Mouse (Mus musculus) embryonic fibroblast, embryonic 13.5 days (primary cell): ENCODE data around the gene Fastkd2. TPM values are rescaled to one million over a fixed set of nuclear protein-coding genes. Genes with fewer than 3 reads are reported as not detected.

Source experiments
- H3K27ac ChIP-seq: 2 replicates; pipeline ENCODE4 v1.5.1; 2012; ENCODE audit warnings: low read length, control low read depth, inconsistent platforms; ENCODE audit not compliant: insufficient read depth
- H3K4me1 ChIP-seq: 2 replicates; pipeline ENCODE4 v1.6.1; 2011; ENCODE audit warnings: low read length; ENCODE audit not compliant: control insufficient read depth, insufficient read depth
- H3K4me3 ChIP-seq: 2 replicates; pipeline ENCODE4 v1.5.1; 2011; ENCODE audit warnings: mild to moderate bottlenecking, control low read depth, low read length; ENCODE audit not compliant: insufficient read depth
- CTCF ChIP-seq: IDR thresholded peaks from 2 replicates; pipeline ENCODE4 v1.5.1; 2011; ENCODE audit warnings: mild to moderate bottlenecking, control low read depth, low read length, moderate library complexity, borderline replicate concordance; ENCODE audit not compliant: insufficient read depth
- POLR2A ChIP-seq: IDR thresholded peaks from 2 replicates; pipeline ENCODE4 v1.6.1; 2011; ENCODE audit warnings: low read depth, mild to moderate bottlenecking, control low read depth, low read length, moderate library complexity
- polyA plus RNA-seq: library from polyadenylated mRNA; stranded (reverse); fragments of >200 nt; gene quantifications from 2 replicates; pipeline ENCODE4 v1.2.4, GENCODE M21; 2011; ENCODE audit warnings: low read depth; ENCODE audit not compliant: missing spikeins, insufficient read length

The Fastkd2 gene
- polyA plus RNA-seq = 26.1 and 32.1 TPM in 2 replicates

DNA sequence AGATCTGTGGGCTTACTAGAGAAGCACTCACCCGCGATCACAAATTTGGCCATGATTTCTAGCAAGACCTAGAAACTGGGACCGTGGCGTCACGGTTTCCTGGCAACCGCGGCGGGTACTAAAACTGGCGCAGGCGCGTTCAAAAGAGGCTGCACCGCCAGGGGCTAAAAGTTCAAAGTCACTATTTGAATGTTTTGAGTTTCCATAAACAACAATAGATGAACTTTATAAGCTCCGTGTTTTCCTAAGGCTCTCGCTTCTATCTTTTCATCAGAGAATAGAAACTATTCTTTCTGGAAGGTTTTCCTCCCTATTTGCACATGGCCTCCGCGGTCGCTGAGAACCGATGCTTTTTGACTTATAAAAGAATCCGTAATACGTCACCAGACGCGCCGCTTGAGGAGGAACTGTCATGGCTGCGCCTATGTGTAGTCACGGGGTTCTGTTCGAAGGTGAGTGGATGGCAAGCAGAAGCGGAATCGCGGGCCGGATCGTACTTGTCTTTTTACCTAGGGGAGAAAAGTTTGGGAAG is at the start of gene Fastkd2, which contains the start of gene Mdh1b:
Gene Fastkd2 (plus strand): TSS at position 375 of the 532 bp plus-strand sequence.
Gene Mdh1b (minus strand): TSS at position 79 of the 532 bp plus-strand sequence.
- H3K4me1 ChIP-seq = peaks cover 3% of the 10 kb centered on the region
- H3K27ac ChIP-seq = no peak within 1 kb of the TSS
- TF ChIP-seq POLR2A (peak; percentile 49), CTCF (no peak)
- peak within 1 kb of the TSS; percentile 70 for H3K4me3 ChIP-seq

DNA sequence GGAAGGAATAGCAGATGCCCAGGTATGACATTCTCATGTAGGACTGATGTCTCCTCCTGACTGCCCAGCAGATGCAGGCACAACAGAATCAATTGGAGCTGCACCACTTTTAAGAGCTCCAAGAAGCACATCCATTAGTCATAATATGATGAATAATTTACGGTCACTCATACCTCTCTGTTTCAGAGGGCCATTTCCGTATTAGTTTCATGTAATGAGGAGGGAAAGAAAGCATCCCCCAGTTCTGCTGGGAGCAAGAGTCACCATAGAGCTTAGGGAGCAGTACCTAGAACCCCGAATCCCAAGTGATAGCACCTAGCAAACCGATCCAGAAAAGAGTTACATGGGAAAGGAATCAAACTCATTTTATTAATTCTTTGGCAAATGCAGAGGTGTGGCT is 43.6 kb upstream of the Fastkd2 start, which contains the start of gene Dytn:
Gene Dytn (minus strand): TSS at position 101 of the 400 bp plus-strand sequence.
- Histone ChIP-seq H3K4me3 (no peak within 1 kb of the TSS), H3K27ac (no peak within 1 kb of the TSS), H3K4me1 (no peaks in the 10 kb centered on the region)
- no peak for TF ChIP-seq POLR2A
- no peak for TF ChIP-seq CTCF

DNA sequence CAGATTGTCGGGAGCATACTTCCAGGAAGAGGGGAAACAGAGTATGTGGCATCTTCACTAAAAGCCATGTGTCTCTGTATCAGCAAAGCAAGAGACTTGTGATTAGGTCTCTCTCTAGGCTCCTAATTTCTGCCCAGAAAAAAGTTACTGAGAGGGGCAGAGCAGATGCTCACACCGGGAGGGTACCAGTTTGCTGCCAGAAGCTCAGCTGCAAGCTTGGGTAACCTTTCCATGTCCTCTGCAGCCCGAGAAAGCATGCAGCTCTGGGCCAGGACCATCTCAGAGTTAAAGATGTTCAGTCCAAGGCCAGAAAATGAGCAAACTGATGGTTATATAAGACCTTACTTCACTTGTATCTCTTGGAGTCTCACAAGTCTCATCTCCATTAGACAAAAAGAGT is 33.6 kb upstream of the Fastkd2 start:
- TF ChIP-seq CTCF = no peak
- no peak for TF ChIP-seq POLR2A
- H3K4me3 ChIP-seq = no peak overlapping the region
- no peaks in the 10 kb centered on the region for H3K4me1 ChIP-seq
- H3K27ac ChIP-seq = no peak overlapping the region

DNA sequence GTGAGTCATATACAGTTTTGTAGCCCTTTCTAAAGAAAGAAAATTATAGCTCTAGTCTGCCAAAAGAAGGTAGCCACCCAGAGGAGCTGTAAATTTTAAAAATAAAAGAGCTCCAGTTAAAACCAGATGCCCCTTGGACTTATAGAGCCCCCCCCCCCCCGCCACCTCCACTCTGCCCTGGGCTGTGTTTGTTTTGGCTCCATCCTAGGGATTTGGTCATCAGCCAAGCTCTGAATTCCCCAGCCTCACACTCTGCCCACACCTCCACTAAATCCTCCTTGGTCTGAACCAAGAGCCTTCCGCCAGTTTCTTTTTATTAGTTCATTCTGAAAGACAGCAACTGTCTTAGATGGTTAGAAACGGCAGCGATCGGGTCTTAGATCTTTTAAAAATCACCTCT is 24.7 kb upstream of the Fastkd2 start:
- no peak for TF ChIP-seq POLR2A
- TF ChIP-seq CTCF = no peak
- Histone ChIP-seq H3K4me3 (no peak overlapping the region), H3K4me1 (no peaks in the 10 kb centered on the region), H3K27ac (no peak overlapping the region; the same call in 1 of the 2 replicates)

DNA sequence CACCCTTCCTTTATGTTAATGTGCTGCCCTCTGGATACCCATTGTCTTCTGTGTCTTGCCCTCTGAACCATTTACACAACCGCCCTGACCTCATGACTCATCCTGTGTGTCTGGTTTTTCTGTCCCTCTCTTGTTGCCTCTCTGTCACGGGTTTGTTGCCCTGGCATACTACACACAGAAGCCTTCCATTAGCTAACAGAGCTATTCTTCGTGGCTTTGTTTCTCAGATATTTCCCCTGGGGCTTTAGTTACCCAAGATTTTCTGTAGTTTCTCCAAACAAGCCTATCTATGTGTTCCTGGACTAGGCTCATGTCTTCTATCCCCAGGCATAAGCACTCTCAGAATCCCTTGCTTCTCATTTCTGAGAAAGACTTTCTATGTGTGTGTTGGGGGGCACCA is 21.5 kb upstream of the Fastkd2 start:
- no peak overlapping the region for H3K27ac ChIP-seq

DNA sequence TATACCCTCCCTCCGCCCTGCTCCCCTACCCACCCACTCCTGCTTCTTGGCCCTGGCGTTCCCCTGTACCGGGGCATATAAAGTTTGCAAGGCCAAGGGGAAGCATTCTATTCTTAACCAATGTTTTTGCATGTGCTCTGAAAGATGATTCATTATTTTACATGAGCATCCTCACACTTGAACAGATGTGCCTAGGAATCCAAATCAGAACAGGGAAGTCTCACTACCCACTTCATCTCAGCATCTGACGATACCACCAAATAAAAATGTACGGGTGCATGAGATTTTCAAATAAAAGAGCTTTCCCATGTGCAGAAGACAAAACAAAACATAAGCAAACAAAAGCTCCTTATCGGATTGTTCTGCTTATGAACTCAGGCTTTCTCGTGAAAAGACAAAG is 10.3 kb upstream of the Fastkd2 start:
- TF ChIP-seq CTCF (no peak), POLR2A (no peak)
- Histone ChIP-seq H3K27ac (no peak overlapping the region), H3K4me1 (no peaks in the 10 kb centered on the region), H3K4me3 (no peak overlapping the region)

More for the DNA sequence above, 21.5 kb upstream of the Fastkd2 start:
- Histone ChIP-seq H3K4me3 (no peak overlapping the region), H3K4me1 (peaks cover 2% of the 10 kb centered on the region; the same call in 1 of the 2 replicates)
- TF ChIP-seq CTCF (no peak), POLR2A (no peak)

DNA sequence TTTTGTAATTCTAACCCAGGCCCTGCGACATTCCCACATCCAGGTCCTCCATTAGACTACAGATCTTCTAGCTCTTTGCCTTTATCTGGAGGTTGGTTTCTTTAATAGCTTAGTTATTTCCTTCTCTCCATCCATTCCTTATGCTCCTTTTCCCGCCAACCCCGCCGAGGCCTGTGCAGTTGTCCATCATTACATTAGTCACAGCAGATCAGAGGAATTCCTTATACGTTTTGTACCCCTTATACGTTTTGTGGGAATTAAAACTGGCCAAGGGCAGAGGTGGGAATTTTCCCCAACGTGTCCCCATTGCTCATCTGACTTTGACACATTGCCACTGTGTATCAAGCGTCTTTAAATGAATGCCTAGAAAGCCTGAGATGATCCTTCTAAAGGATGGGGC is 618 bp upstream of the Fastkd2 start:
- Histone ChIP-seq H3K4me1 (peaks cover 3% of the 10 kb centered on the region), H3K4me3 (peak overlapping the region; percentile 70), H3K27ac (no peak overlapping the region)
- TF ChIP-seq CTCF = no peak
- no peak for TF ChIP-seq POLR2A

DNA sequence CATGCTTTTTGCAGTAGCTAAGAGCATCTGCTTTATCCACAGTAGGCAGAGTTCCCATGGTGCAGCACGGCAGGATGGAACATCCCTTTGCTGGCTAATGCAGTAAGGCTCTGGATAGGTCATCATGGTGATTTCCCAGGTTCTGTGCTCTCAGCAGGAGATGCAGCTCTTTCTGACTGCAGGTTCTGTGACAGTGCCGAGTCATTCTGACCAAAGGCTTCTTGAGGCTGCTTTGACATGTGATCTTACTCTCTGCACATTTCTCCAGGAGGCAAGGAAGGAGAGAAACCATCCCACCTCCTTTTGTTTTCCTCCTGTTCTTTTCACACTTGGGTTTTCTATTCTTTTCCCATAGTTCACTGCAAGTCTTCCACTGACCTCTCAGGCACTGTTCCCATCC is 25.6 kb downstream of the Fastkd2 start:
- TF ChIP-seq CTCF (no peak), POLR2A (no peak)
- Histone ChIP-seq H3K4me3 (no peak overlapping the region), H3K4me1 (no peaks in the 10 kb centered on the region), H3K27ac (no peak overlapping the region)

DNA sequence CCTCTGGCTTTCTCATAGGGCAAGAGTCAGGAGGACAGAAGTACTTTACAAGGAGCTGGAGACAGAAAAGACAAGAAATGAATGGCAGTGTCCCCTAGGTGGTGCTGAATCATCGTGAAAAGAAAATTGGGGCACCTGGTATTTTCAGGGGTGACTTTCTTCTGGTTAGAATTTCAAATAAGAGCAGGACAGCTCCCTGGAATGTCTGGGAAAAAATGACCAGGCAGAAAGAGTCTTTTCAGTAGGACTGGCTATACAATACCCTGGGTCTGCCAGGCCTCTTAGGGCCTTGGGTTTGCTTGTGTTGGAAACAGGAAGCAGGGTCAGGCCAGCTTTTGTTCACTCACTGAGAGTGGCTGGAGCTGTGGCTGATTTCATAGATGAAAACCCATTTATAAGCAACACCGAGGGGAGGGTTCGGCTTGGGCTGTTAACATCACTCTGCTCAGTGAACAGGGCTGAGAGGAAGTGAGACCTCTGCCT is 32.8 kb downstream of the Fastkd2 start:
- TF ChIP-seq POLR2A (no peak), CTCF (no peak)
- no peak overlapping the region for H3K27ac ChIP-seq
- H3K4me3 ChIP-seq = no peak overlapping the region
- peaks cover 9% of the 10 kb centered on the region for H3K4me1 ChIP-seq

DNA sequence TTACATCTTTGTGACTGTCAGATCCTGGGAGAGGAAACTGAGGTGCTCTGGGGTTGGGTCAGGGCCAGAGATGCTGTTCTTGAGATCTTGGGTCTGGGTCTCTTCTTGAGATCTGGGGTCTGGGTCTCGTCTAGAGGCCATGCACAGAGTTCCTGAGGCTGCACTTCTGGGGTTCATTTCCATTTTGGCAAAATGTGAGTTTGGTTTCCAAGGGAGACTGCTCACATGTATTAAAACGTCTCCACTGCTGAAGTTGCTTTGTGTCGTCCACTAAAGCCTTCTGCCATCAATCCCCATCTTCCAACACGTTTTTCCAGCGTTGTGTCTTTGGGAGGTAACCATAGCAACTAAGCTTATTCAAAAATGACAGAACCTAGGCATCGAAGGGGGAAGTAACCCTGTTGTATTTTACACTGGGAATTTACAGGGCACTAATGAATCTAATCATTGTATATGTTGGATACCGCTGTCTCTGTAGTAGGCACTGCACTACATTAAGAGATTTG is 33.5 kb downstream of the Fastkd2 start:
- H3K27ac ChIP-seq = no peak overlapping the region
- no peak overlapping the region for H3K4me3 ChIP-seq
- H3K4me1 ChIP-seq = peaks cover 12% of the 10 kb centered on the region
- TF ChIP-seq POLR2A (no peak), CTCF (no peak)

DNA sequence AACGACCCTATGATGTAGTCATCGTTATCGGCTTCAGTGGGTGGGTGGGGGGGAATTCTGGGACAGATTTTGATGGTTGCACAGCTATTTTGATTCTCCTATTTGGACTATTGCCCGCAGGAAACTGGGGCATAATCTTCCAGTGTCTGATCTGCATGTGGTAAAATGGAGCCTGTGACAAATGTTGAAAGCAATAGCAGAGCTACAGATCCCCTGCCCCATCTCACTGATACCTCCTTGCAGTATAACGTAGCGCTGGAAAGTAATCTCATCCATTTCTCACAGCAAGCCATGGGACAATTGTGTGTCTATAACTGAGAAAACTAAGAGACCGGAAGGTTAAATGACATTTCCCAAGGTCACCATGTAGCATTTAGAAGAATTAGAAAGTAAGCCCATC is 34.0 kb downstream of the Fastkd2 start:
- Histone ChIP-seq H3K27ac (no peak overlapping the region), H3K4me1 (peaks cover 15% of the 10 kb centered on the region), H3K4me3 (no peak overlapping the region)
- no peak for TF ChIP-seq CTCF
- no peak for TF ChIP-seq POLR2A

DNA sequence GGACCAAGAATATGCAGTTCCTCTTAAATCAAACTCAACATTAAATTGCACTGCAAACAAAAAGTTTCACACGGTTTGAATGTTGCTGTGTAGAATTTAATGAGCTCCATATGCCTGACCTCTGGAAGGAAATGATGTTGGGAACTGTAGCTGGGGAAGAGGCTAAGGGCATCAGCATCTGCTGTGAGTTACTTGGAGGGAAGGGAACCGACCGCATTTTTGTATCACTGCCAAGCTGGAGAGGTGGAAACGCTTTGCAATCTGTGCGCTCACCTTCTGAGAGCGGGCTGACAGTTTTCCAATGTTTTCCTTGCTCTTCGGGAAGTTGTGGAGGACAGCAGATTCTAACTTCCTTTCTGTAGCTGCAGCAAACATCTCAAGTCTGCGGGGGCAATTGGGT is 37.7 kb downstream of the Fastkd2 start:
- TF ChIP-seq POLR2A (no peak), CTCF (no peak)
- H3K27ac ChIP-seq = peak overlapping the region; percentile 35; the same call in 1 of the 2 replicates
- H3K4me1 ChIP-seq = peaks cover 24% of the 10 kb centered on the region
- no peak overlapping the region for H3K4me3 ChIP-seq
